Mouse (Mus musculus) CH12.LX (cell line): ENCODE data around the gene Rad23a. TPM values are rescaled to one million over a fixed set of nuclear protein-coding genes. Genes with fewer than 3 reads are reported as not detected.

ENCODE experiments used
- DNase-seq: peaks from one replicate; pipeline ENCODE4 v3.0.0-alpha.2; 2013; ENCODE audit errors: extremely low read depth
- H3K27ac ChIP-seq: 2 replicates; pipeline ENCODE4 v1.5.1; 2012; ENCODE audit warnings: low read depth, mild to moderate bottlenecking, control low read depth, moderate library complexity; ENCODE audit not compliant: insufficient read depth
- H3K27me3 ChIP-seq: replicated peaks from 2 replicates; pipeline ENCODE3; 2012; ENCODE audit warnings: inconsistent platforms
- H3K36me3 ChIP-seq, 2 experiments: replicated peaks in 1 of 2; 2 replicates each; pipeline versions ENCODE3 to v1.6.1; 2012; ENCODE audit warnings: inconsistent platforms in 1 of 2, low read length in 1 of 2, mild to moderate bottlenecking in 1 of 2, mixed read lengths in 1 of 2, moderate library complexity in 1 of 2; ENCODE audit not compliant: control insufficient read depth in 1 of 2, insufficient read depth in 1 of 2
- H3K4me1 ChIP-seq, 2 experiments: 2 replicates each; pipeline ENCODE4 v1.6.1; 2012; ENCODE audit warnings: inconsistent platforms in 1 of 2, moderate library complexity in 1 of 2; ENCODE audit not compliant: insufficient read depth in 2 of 2, control insufficient read depth in 1 of 2
- H3K4me2 ChIP-seq: 2 replicates; pipeline ENCODE4 v1.6.1; 2012; ENCODE audit warnings: low read depth, mild to moderate bottlenecking, control low read depth; ENCODE audit not compliant: poor library complexity, insufficient read depth, severe bottlenecking
- H3K4me3 ChIP-seq, 3 experiments: fragments of 150-350 bp in 1 of 3; sonication (generic) in 1 of 3; replicated peaks in 1 of 3; 2 replicates each; pipeline versions ENCODE3 to v1.5.1; 2011 to 2012; ENCODE audit warnings: low read depth in 2 of 3, low read length in 2 of 3, mild to moderate bottlenecking in 2 of 3, moderate library complexity in 2 of 3, control low read depth in 1 of 3, improper control_type of control experiment in 1 of 3, inconsistent platforms in 1 of 3, mixed read lengths in 1 of 3; ENCODE audit not compliant: poor library complexity in 1 of 3
- H3K79me2 ChIP-seq: replicated peaks from 2 replicates; pipeline ENCODE4 v1.6.1; 2012; ENCODE audit warnings: mild to moderate bottlenecking, moderate library complexity; ENCODE audit not compliant: control insufficient read depth, poor library complexity, insufficient read depth, severe bottlenecking; ENCODE audit errors: extremely low read depth
- H3K9ac ChIP-seq: 2 replicates; pipeline ENCODE4 v1.6.1; 2012; ENCODE audit warnings: low read depth, mild to moderate bottlenecking, control low read depth, moderate library complexity; ENCODE audit not compliant: insufficient read depth
- H3K9me3 ChIP-seq: replicated peaks from 2 replicates; pipeline ENCODE3; 2012; ENCODE audit warnings: low read length, inconsistent platforms, mixed read lengths
- CHD1 ChIP-seq: IDR thresholded peaks from 2 replicates; pipeline ENCODE4 v1.6.1; 2012; ENCODE audit warnings: low read depth, low read length, improper control_type of control experiment, inconsistent platforms
- CTCF ChIP-seq, 2 experiments: IDR thresholded peaks in 1 of 2; conservative IDR thresholded peaks in 1 of 2; 2 replicates each; pipeline ENCODE4 v1.5.1; 2011 to 2012; ENCODE audit warnings: low read depth in 2 of 2, low read length in 2 of 2, improper control_type of control experiment in 1 of 2, inconsistent platforms in 1 of 2, mild to moderate bottlenecking in 1 of 2, moderate library complexity in 1 of 2
- ETS1 ChIP-seq: conservative IDR thresholded peaks from 2 replicates; pipeline ENCODE4 v1.6.1; 2012; ENCODE audit warnings: low read depth, mild to moderate bottlenecking, inconsistent platforms, low read length, improper control_type of control experiment, moderate library complexity
- IRF4 ChIP-seq: IDR thresholded peaks from 2 replicates; pipeline ENCODE4 v1.6.1; 2014; ENCODE audit warnings: low read depth, mild to moderate bottlenecking, inconsistent platforms, low read length, improper control_type of control experiment
- KAT2A ChIP-seq: IDR thresholded peaks from 2 replicates; pipeline ENCODE4 v1.6.1; 2012; ENCODE audit warnings: low read length, improper control_type of control experiment, inconsistent platforms; ENCODE audit not compliant: insufficient replicate concordance
- NELFE ChIP-seq: IDR thresholded peaks from 2 replicates; pipeline ENCODE4 v1.6.1; 2011; ENCODE audit warnings: low read depth, low read length, improper control_type of control experiment
- NRF1 ChIP-seq: IDR thresholded peaks from 2 replicates; pipeline ENCODE4 v1.6.1; 2014; ENCODE audit warnings: low read depth, mild to moderate bottlenecking, inconsistent platforms, low read length, improper control_type of control experiment, moderate library complexity
- PAX5 ChIP-seq: IDR thresholded peaks from 2 replicates; pipeline ENCODE4 v1.6.1; 2012; ENCODE audit warnings: low read length, inconsistent platforms, mixed read lengths
- POLR2AphosphoS2 ChIP-seq: IDR thresholded peaks from 2 replicates; pipeline ENCODE4 v1.6.1; 2011; ENCODE audit warnings: low read depth, low read length, improper control_type of control experiment
- RAD21 ChIP-seq: IDR thresholded peaks from 2 replicates; pipeline ENCODE4 v1.6.1; 2011; ENCODE audit warnings: low read depth, mild to moderate bottlenecking, low read length, improper control_type of control experiment, moderate library complexity
- USF1 ChIP-seq: IDR thresholded peaks from 2 replicates; pipeline ENCODE4 v1.6.1; 2014; ENCODE audit warnings: low read depth, mild to moderate bottlenecking, inconsistent platforms, low read length, improper control_type of control experiment
- ZMIZ1 ChIP-seq: IDR thresholded peaks from 2 replicates; pipeline ENCODE4 v1.6.1; 2012; ENCODE audit warnings: low read depth, mild to moderate bottlenecking, inconsistent platforms, low read length, improper control_type of control experiment
- dilution Hi-C: fragments of 300-500 bp; cut with MboI; formaldehyde crosslinking; loops from 2 replicates; pipeline ENCODE4 v1.14.3; 2020; ENCODE audit warnings: low sequenced_read_pairs; ENCODE audit not compliant: extremely low pct_unique_long_range_greater_than_20kb, extremely low pct_ligation_motif_present
- in situ Hi-C: fragments of 300-500 bp; cut with MboI; formaldehyde crosslinking; loops from 3 replicates; pipeline ENCODE4 v1.14.3; 2019; ENCODE audit warnings: low sequenced_read_pairs, low pct_ligation_motif_present, low pct_unique_long_range_greater_than_20kb, mixed read lengths
- polyA plus RNA-seq: library from polyadenylated mRNA; unstranded; fragments of >175 nt; gene quantifications from 2 replicates; pipeline ENCODE4 v1.2.1, GENCODE M21; 2012; ENCODE audit warnings: low read depth; ENCODE audit not compliant: insufficient read length
- total RNA-seq, 2 experiments: library from RNA; depleted of rRNA; stranded (reverse); fragments of 300-350 nt in 1 of 2; fragments of >200 nt in 1 of 2; gene quantifications; 2 replicates each; pipeline ENCODE4 v1.2.3; 2012 to 2014

Rad23a gene
- total and polyA plus RNA-seq, 3 experiments, result 66.5 to 135 (median 115) TPM

GRCm38 (mm10) chr8:84834866-84835855 is 5.3 kb downstream of the Rad23a start:
- Histone ChIP-seq H3K79me2 (peaks cover 35% of the 10 kb centered on the region), H3K27me3 (no peaks in the 10 kb centered on the region), H3K9ac (no peak overlapping the region), H3K4me3 (no peak overlapping the region), H3K4me2 (no peak overlapping the region), H3K27ac (no peak overlapping the region), H3K4me1 (peaks cover 8 to 71% of the 10 kb centered on the region in 2 experiments; a peak in 3 of 4 replicates), H3K9me3 (no peaks in the 10 kb centered on the region), H3K36me3 (peaks cover 47 to 59% of the 10 kb centered on the region in 2 experiments)
- DNase-seq, result no peak
- dilution Hi-C loops, result no loop called here
- TF ChIP-seq NELFE, result no peak
- 0 out of 2 replicates have a peak, but pooled peaks have one; percentile 31 for TF ChIP-seq ZMIZ1
- in situ Hi-C loops, result no loop called here

DNA sequence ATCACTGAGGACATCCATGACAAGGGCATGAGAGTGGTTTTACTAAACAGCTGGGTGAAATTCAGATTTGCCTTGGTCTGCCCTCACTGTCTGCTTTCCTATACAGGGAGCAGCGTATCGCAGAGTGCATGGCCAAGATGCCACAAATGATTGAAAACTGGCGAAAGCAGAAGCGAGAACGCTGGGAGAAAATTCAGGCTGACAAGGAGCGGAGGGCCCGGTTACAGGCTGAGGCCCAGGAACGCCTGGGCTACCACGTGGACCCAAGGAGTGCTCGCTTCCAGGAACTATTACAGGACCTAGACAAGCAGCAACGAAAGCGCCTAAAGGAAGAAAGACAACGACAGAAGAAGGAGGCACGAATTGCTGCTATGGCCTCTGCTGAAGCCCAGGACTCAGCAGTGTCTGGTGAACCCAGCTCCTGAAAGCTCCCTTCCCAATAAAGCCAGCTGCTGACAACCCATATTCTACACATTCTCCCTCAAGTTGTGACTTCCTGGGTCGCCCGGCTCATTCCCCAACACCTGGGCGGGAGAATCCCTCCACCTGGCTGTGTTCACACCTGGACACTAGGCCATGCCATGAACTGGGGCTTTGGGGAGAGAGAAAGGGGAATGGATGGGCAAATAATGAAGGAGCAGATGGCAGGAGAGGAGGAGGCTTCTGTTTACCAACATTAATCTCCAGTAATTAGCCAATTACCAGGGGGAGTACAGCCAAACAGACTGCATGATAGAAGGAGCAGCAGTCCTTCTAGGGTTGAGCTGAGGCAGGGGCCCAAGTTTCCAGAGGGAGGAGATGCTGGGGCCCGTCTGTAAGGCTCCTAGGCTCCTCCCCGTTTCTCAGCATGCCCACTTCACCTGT is 6.2 kb downstream of the Rad23a start:
- TF ChIP-seq POLR2AphosphoS2 (0 out of 2 replicates have a peak, but pooled peaks have one; percentile 36), IRF4 (no peak)
- peaks cover 47 to 60% of the 10 kb centered on the region in 2 experiments for H3K36me3 ChIP-seq
- no peak overlapping the region for H3K4me3 ChIP-seq
- H3K27me3 ChIP-seq, result no peaks in the 10 kb centered on the region
- H3K27ac ChIP-seq, result no peak overlapping the region
- no peak overlapping the region for H3K4me2 ChIP-seq
- H3K4me1 ChIP-seq, result peaks cover 8 to 66% of the 10 kb centered on the region in 2 experiments; a peak in 3 of 4 replicates
- dilution Hi-C loops, result no loop called here
- H3K79me2 ChIP-seq, result peaks cover 26% of the 10 kb centered on the region
- no peak for DNase-seq
- no peaks in the 10 kb centered on the region for H3K9me3 ChIP-seq
- in situ Hi-C loops, result no loop called here
- no peak overlapping the region for H3K9ac ChIP-seq

DNA sequence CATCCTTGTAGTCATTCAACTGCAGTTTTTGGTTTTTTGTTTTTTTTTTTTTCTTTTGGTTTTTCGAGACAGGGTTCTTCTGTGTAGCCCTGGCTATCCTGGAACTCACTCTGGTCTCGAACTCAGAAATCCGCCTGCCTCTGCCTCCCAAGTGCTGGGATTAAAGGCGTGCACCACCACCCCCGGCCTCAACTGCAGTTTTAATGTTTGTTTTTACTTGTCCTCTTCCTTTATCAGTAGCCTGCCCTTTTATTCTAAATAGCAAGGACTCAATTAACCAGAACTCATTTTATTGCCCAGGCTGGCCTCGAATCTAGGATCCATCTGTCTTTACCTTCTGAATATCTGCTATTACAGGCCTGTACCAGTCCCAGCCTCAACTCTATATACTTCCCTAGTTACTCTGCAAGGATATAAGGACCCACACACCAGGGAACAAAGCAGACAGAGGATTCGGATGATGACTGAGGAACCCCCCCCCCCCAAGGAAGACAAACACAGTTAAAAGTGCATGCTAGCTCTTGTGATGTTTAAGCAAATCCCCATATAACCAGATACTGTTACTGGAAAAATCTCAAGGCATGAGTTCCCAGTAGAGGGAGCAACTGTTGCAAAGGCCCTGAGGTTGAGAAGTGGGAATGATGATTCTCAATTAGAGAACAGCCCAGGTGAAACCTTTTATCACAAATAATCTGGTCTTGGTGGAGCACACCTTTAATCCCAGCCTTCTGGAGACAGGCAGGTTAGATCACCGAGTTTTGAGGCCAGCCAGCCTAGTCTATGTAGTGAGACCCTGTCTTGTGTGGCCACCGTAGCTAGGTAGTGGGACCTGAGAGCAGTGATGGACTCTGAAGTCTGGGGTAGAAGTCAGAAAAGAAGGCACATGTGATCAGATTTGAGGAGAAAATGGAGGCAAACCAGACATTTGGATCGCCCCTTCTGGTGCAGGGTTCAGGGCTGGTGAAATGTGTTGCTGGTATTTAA is 7.4 kb downstream of the Rad23a start:
- H3K9ac ChIP-seq, result peak overlapping the region; percentile 82
- in situ Hi-C loops, result no loop called here
- peaks cover 23% of the 10 kb centered on the region for H3K79me2 ChIP-seq
- dilution Hi-C loops, result no loop called here
- H3K9me3 ChIP-seq, result no peaks in the 10 kb centered on the region
- peak overlapping the region; percentile 86 to 98 (median 89) for H3K4me3 ChIP-seq
- peaks cover 40 to 49% of the 10 kb centered on the region in 2 experiments for H3K36me3 ChIP-seq
- TF ChIP-seq KAT2A (no peak), CTCF (conservative IDR thresholded peaks at IDR 0.05 in 1 of 2, IDR thresholded peaks at IDR 0.05 in 1 of 2; ENCODE audit: low read depth in 2 of 2, low read length in 2 of 2) (peak in 1 of 2 experiments; percentile 31; a peak in 1 of 4 replicates), NRF1 (no peak), PAX5 (no peak), RAD21 (no peak), USF1 (no peak), ETS1 (no peak), ZMIZ1 (no peak; the same call in none of the 2 replicates), CHD1 (peak; percentile 48; the same call in 1 of the 2 replicates)
- H3K27ac ChIP-seq, result peak overlapping the region; percentile 52; the same call in 1 of the 2 replicates
- DNase-seq, result no peak
- no peaks in the 10 kb centered on the region for H3K27me3 ChIP-seq
- H3K4me2 ChIP-seq, result peak overlapping the region; percentile 91
- peaks cover 8 to 54% of the 10 kb centered on the region in 2 experiments; a peak in 3 of 4 replicates for H3K4me1 ChIP-seq
